Mouse (Mus musculus): ENCODE measurements around the gene Sag.
"Not testable (repeated sequence)": the region's sequence is repeated elsewhere in the genome, so short reads cannot be mapped to it uniquely, and the experiment has no call there.

Sag gene

GRCm38 (mm10) chr1:87824420-87824995, 21.0 kb downstream of the Sag start:
- DNase-seq (ENCODE audit: low spot score): no peak

DNA sequence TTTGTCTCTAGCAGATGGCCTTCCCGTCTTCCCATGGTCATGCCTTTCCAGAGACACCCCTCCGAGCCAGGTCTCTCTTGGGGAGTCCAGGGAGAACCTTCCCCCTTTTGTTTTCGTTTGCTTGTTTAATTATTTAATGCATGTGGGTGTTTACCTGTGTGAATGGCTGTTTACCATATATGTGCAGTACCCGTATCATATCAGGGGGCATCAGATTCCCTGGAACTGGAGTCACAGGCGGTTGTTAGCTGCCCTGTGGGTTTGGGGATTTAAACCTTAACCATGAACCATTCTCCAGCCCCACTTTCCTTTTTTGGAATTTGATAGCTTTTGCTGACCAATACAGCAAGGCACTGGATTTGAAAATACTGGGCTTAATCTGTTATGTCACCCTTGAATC, 21.8 kb downstream of the Sag start:
- no peak for DNase-seq (ENCODE audit: low spot score)

DNA sequence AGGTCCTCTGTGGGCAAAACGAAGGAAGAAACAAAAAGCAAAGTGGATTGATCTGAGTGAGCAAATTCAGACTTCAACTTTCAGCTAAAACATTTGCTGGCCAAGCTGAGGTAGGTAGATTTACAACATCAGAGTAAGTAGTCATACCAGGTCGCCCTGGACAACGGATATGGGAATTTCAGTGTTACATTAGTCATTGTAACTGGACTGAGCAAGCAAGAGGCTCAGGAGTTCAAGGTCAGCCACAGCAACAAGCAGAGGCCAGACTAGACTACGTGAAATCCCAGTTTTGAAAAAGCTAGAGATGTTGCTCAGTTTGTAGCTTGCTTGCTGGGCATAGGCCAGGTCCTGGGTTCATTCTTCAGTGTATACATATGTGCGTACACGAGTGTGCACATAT, 22.5 kb downstream of the Sag start:
- no peak for DNase-seq (ENCODE audit: low spot score)

DNA sequence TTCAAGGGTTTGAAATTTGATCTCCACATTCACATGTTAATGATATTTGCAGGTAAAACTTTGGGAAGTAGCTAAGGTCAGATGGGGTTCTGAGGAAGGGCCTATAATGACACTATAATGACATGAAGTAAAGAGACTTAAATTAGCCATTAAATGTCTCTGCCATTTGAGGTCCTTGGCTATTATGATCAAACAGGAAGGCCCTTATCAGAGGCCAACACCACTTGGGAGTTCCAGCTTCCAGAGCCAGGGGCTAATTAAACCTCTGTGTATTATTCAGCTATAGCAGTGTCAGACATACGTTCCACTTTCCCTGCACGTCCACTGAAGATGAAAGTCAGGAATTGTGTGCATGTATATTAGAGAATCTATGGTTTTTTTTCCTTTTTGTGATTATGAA, 23.0 kb downstream of the Sag start:
- no peak for DNase-seq (ENCODE audit: low spot score)

- DNase-seq (ENCODE audit: low spot score): not testable (repeated sequence)
Observed at GRCm38 (mm10) chr1:87827476-87827875, 24.0 kb downstream of the Sag start.

DNA sequence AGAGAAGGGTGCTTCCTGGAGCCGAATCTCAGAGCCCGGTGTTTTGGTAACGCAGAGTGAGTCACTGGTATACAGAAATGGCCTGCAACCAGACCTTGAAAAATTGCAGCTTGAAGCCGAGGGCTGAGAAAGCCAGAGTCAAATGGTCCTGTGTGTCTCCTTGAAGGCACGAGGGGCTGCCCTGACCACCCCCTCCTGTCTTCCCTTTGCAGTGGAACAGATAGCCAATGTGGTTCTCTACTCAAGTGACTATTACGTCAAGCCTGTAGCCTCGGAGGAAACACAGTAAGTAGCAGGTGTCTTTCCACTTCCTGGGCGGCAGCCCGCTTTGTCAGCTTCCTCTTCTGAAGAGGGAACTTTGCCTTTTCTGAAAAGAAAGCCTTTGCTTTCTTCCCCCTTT, 24.7 kb downstream of the Sag start:
- DNase-seq (ENCODE audit: low spot score): no peak

GRCm38 (mm10) chr1:87828926-87829580, 25.6 kb downstream of the Sag start:
- DNase-seq (ENCODE audit: low spot score): no peak

DNA sequence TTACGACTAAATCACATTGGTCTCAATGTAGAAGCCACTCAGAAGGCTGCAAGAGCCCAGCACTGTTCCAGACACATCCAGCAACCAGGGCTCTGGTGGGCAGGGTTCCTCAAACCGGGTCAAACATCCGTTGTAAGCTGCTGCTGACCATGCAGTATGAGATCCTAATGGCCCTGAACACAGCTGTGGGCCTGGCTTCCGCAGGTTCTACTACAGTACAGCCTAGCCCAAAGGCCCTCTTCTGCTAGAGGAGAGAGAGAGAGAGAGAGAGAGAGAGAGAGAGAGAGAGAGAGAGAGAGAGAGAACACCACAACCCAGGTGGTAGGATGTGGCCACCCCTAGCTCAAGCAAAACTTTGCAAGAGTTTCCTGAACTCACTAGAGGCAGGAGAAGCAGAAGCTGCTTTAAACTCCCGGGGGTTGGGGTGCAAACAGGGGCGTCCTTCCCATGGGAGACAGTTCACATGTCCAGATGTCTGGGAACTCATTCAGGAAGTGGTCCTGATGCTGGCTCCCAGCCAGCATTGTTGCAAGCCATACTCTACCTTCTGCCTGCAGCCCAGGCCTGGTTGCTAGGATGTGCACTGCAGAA, 26.2 kb downstream of the Sag start:
- no peak for DNase-seq (ENCODE audit: low spot score)

DNA sequence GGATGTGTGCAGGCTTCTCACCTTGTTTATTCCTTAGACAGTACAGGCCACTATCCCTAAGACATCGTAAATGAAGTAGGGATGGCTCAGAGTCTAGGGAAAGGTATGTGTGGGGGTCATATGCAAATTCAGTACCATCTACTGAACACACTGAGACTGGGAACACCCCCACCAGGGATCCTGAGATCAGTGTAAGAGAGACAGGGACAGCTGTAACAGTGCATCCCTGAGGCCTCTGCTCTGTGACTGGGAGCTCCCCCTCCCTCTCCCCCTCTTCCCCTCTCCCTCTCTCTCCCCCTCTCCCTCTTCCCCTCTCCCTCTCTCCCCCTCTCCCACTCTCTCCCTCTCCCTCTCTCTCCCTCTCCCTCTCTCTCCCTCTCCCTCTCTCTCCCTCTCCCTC, 33.0 kb downstream of the Sag start:
- no peak for DNase-seq (ENCODE audit: low spot score)

- DNase-seq (ENCODE audit: low spot score): no peak
Observed at GRCm38 (mm10) chr1:87837018-87837417, 33.5 kb downstream of the Sag start.

DNA sequence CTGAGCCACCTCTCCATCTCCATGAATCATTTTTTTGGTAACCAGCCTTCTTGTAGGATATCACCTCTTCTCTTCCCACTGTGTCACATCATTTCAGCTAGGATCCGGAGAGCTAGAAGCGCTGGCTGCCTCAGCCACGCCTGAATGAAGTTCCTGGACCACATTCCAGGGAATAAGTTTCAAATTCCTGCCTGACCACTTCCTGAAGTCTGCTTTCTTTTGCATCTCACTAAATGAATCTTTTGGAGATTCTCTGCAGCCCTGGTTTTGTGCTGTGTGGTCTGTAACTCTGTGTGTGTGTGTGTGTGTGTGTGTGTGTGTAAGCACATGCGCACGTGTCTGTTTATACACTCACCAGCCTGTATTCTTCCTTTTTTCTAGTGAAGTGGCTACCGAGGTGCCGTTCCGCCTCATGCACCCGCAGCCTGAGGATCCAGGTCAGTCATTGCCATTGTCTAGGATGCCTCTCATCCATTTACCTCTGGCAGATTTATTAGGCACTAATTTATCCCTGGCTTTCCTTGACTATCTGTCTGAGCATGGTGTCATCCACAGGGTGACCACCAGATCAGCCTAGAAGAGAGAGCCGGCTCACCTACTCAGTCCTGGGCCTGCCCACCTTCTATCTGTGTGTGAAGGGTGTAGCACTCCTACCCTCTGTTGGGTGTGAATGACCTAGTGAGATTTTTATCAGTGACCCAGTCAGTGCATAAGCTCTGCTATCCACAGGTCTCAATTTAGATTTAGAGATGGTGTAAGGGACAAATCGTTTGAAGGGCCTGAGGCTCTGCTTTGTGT, 37.1 kb downstream of the Sag start:
- no peak for DNase-seq (ENCODE audit: low spot score)

GRCm38 (mm10) chr1:87846801-87847474, 43.5 kb downstream of the Sag start:
- no peak for DNase-seq (ENCODE audit: low spot score)

DNA sequence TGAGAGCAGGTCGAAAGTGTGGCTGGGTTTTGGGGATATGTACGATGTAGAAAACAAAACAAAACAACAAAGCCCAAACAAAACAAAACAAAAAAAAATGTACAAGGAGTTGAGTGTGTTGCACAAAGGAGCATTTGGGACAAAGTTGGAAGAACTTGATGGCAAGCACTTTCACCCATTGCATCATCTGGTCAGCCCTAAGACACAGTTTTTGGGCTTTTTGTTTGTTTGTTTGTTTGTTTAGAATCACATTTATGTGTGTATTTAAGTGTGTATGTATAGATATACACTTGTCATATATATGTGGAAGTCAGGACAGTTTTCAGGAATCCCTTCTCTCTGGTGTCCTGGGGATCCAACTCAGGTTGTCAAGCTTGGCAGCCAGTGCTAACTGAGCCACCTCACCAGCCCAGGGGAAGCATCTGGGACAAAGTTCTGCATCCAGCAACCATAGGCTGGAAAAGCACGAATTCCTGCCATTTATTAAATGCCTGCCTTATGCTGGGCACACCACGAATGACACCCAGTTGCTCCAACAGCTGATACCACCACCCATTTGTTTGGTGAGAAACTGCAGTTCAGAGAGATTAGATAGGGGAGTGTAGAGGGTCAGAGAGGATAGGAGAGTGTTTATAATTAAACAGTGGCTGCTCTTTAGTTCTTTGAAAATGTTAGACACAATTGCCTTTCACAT, 44.1 kb downstream of the Sag start:
- no peak for DNase-seq (ENCODE audit: low spot score)

DNA sequence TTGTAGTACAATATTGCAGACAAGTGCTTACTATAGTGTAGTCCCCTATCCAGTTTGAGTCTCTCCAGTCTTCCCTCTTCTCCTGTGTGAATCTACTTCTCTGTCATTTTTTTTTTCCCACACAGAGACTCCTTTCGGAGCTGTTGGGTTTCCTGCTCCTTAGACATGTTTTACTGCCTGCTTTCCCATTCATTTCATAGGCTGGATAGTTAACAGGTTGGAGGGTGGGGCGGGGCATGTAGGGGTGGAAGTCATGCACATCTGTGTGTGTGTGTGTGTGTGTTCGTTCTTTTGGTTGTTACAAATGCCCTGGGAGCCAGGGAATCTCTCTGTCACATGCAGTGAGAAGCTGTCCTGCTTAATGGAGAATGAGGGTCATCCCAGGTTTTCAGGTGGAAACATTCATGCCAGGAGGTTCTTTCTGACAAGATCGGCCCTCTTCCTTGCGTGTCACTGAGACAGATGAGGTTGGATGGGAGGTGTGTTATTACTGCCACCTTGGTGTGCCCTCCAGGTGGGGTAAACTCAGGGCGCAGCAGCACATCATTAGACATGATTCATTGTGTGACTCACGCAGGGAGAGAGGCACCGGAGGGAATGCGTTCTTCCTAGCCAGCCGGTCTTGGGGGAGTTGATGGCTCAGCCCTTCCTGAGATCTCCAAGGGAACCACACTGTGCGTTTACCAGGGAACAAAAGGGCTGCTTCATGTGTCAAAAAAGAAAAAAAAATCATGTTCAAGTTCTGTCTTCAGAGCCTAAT, 44.9 kb downstream of the Sag start:
- no peak for DNase-seq (ENCODE audit: low spot score)

GRCm38 (mm10) chr1:87849278-87849677, 45.8 kb downstream of the Sag start:
- no peak for DNase-seq (ENCODE audit: low spot score)

DNA sequence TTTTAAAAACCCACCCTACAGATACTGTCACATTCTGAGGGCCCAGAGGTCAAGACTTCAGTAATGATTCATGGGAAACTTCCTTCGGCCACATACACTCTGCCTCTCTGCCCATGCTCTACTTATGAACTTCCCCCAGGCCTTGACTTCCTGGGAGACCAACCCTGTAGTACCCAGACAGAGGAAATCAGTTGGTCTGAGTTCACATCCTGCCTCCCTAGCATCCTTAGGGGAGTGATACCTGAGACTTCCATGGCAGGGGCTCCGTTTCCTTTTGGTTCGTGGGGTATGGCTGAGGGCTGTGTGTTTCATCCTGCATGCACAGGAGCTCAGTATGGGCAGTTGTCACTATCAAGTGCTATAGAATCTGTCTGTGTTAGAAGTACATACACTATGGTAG, 47.9 kb downstream of the Sag start:
- DNase-seq (ENCODE audit: low spot score): no peak

DNA sequence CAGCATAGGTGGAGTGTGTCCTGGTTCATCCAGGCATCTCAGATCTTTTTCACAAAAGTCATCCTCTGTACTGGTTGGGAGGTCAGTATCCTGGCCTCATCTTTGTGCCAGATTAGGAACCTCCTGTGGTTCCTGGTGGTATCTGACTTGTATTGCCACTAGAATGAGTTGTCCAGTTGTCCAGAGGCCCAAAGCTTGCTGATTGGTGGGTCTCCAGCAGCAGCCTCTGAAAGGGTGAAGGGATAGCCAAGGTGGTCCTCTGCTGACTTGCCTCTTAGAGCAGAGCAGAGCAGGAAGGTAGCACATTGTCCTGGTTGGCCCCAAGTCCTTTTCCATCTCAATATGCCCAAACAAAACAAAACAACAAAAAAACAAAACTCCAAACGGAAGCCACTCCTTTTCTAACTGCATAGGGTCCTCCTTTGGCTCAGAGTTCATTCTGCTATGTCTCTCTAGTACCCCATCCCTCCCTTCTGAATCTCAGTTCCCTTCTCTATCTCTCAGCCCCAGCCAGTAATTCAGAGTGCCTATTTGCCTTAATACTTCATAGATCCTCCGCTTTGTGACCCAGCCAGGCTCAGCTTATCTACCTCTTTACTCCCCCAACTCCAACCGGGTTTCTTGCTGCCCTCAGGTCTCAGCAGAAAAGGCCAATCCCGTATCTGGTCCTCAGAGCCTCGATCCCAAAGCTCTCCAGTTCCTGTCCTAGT, 48.8 kb downstream of the Sag start:
- no peak for DNase-seq (ENCODE audit: low spot score)

DNA sequence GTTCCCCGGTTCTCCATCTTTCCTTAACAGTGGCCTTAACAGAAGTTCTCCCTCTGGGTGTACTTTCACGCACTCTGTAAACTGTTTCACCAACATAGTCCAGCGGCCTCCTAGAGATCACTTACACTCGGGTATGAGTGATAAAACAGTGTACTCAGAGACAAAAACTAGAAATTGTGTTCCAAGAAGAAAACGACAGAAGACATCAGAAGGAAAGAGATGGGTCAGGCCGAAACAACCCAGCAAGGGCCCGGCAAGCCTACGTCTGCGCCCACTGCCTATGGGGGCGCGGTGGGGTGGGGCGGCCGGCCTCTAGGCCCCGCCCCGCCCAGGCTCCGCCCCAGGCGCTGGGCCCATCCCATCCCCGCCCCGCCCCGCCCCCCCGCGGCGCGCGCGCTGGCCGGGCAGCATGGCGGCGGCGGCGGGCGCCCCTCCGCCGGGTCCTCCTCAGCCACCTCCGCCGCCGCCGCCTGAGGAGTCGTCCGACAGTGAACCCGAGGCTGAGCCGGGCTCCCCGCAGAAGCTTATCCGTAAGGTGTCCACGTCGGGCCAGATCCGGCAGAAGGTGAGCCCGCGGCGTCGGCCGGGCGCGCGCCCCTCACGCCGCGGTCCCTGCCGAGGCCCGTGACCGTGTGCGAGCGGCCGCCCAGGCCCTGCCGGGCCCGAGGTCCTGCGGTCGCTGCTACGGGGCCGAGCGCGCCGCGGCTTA, 49.6 kb downstream of the Sag start, which contains the start of gene Dgkd:
Gene Dgkd, plus strand, starts transcription at position 396 of the 709 bp plus-strand sequence.
- no peak for DNase-seq (ENCODE audit: low spot score)

DNA sequence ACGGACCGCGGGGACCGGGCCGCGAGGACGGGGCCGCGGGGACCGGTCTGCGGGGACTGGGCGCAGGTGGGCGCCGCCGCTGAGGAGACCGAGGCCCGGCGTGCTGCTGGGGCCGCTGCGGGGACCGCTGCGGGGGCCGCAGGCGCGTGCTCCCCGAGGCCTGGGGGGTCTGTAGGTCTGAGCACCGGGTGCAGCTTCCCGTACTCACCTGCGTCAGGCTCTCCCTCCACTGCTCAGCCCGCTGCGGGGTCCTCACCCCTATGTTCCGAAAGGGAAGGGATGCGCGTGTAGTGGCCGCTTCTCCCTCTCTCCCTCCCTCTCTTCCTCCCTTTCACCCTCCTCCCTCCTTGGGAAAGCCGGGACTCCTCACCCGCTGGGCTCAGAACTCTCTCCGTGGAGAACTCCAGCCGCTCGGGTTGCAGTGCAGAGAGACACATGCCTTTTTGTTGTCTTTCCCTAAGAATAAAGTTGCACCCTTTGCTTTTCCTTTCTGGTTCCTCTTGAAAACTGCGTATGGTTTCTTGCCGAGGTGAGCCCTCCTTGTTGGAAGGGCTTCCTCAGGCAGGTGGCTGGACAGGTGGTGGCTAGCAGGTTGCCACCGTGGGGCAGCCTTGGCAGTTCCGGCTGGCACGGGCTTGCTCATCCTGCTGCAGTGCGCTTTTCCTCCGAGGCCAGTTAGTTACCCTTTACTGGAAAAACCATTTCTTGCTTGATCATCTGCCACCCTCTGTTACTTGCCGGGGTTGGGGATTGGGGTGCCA, 50.3 kb downstream of the Sag start:
- no peak for DNase-seq (ENCODE audit: low spot score)
